Mouse (Mus musculus) CH12.LX (cell line): ENCODE measurements at regions not wholly inside any gene's neighbourhood (a gene's known extent, or its start where the extent isn't known, plus 50 kb on each side); places are given as distances from the start of the nearest gene placed in this dataset.

Experiments used
- DNase-seq: peaks from one replicate; pipeline ENCODE4 v3.0.0-alpha.2; 2013; ENCODE audit errors: extremely low read depth
- H3K27ac ChIP-seq: 2 replicates; pipeline ENCODE4 v1.5.1; 2012; ENCODE audit warnings: low read depth, mild to moderate bottlenecking, control low read depth, moderate library complexity; ENCODE audit not compliant: insufficient read depth
- H3K27me3 ChIP-seq: replicated peaks from 2 replicates; pipeline ENCODE3; 2012; ENCODE audit warnings: inconsistent platforms
- H3K36me3 ChIP-seq, 2 experiments: replicated peaks in 1 of 2; 2 replicates each; pipeline versions ENCODE3 to v1.6.1; 2012; ENCODE audit warnings: inconsistent platforms in 1 of 2, low read length in 1 of 2, mild to moderate bottlenecking in 1 of 2, mixed read lengths in 1 of 2, moderate library complexity in 1 of 2; ENCODE audit not compliant: control insufficient read depth in 1 of 2, insufficient read depth in 1 of 2
- H3K4me1 ChIP-seq, 2 experiments: 2 replicates each; pipeline ENCODE4 v1.6.1; 2012; ENCODE audit warnings: inconsistent platforms in 1 of 2, moderate library complexity in 1 of 2; ENCODE audit not compliant: insufficient read depth in 2 of 2, control insufficient read depth in 1 of 2
- H3K4me2 ChIP-seq: 2 replicates; pipeline ENCODE4 v1.6.1; 2012; ENCODE audit warnings: low read depth, mild to moderate bottlenecking, control low read depth; ENCODE audit not compliant: poor library complexity, insufficient read depth, severe bottlenecking
- H3K4me3 ChIP-seq, 3 experiments: fragments of 150-350 bp in 1 of 3; sonication (generic) in 1 of 3; replicated peaks in 1 of 3; 2 replicates each; pipeline versions ENCODE3 to v1.5.1; 2011 to 2012; ENCODE audit warnings: low read depth in 2 of 3, low read length in 2 of 3, mild to moderate bottlenecking in 2 of 3, moderate library complexity in 2 of 3, control low read depth in 1 of 3, improper control_type of control experiment in 1 of 3, inconsistent platforms in 1 of 3, mixed read lengths in 1 of 3; ENCODE audit not compliant: poor library complexity in 1 of 3
- H3K79me2 ChIP-seq: replicated peaks from 2 replicates; pipeline ENCODE4 v1.6.1; 2012; ENCODE audit warnings: mild to moderate bottlenecking, moderate library complexity; ENCODE audit not compliant: control insufficient read depth, poor library complexity, insufficient read depth, severe bottlenecking; ENCODE audit errors: extremely low read depth
- H3K9ac ChIP-seq: 2 replicates; pipeline ENCODE4 v1.6.1; 2012; ENCODE audit warnings: low read depth, mild to moderate bottlenecking, control low read depth, moderate library complexity; ENCODE audit not compliant: insufficient read depth
- H3K9me3 ChIP-seq: replicated peaks from 2 replicates; pipeline ENCODE3; 2012; ENCODE audit warnings: low read length, inconsistent platforms, mixed read lengths
- BHLHE40 ChIP-seq: IDR thresholded peaks from 2 replicates; pipeline ENCODE4 v1.6.1; 2011; ENCODE audit warnings: mild to moderate bottlenecking, low read depth, low read length, improper control_type of control experiment
- CHD2 ChIP-seq: IDR thresholded peaks from 2 replicates; pipeline ENCODE4 v1.6.1; 2011; ENCODE audit warnings: low read length, improper control_type of control experiment
- CTCF ChIP-seq, 2 experiments: IDR thresholded peaks in 1 of 2; conservative IDR thresholded peaks in 1 of 2; 2 replicates each; pipeline ENCODE4 v1.5.1; 2011 to 2012; ENCODE audit warnings: low read depth in 2 of 2, low read length in 2 of 2, improper control_type of control experiment in 1 of 2, inconsistent platforms in 1 of 2, mild to moderate bottlenecking in 1 of 2, moderate library complexity in 1 of 2
- ELF1 ChIP-seq: IDR thresholded peaks from 2 replicates; pipeline ENCODE4 v1.6.1; 2014; ENCODE audit warnings: low read depth, mild to moderate bottlenecking, inconsistent platforms, low read length, improper control_type of control experiment
- ETS1 ChIP-seq: conservative IDR thresholded peaks from 2 replicates; pipeline ENCODE4 v1.6.1; 2012; ENCODE audit warnings: low read depth, mild to moderate bottlenecking, inconsistent platforms, low read length, improper control_type of control experiment, moderate library complexity
- GABPA ChIP-seq: IDR thresholded peaks from 2 replicates; pipeline ENCODE4 v1.6.1; 2012; ENCODE audit warnings: low read depth, low read length, improper control_type of control experiment, inconsistent platforms; ENCODE audit not compliant: insufficient replicate concordance
- HCFC1 ChIP-seq: IDR thresholded peaks from 2 replicates; pipeline ENCODE4 v1.6.1; 2012; ENCODE audit warnings: low read depth, mild to moderate bottlenecking, inconsistent platforms, low read length, improper control_type of control experiment
- IRF4 ChIP-seq: IDR thresholded peaks from 2 replicates; pipeline ENCODE4 v1.6.1; 2014; ENCODE audit warnings: low read depth, mild to moderate bottlenecking, inconsistent platforms, low read length, improper control_type of control experiment
- JUN ChIP-seq: IDR thresholded peaks from 2 replicates; pipeline ENCODE4 v1.6.1; 2011; ENCODE audit warnings: low read depth, mild to moderate bottlenecking, low read length, improper control_type of control experiment, moderate library complexity; ENCODE audit not compliant: insufficient read depth
- JUND ChIP-seq: conservative IDR thresholded peaks from 2 replicates; pipeline ENCODE4 v1.6.1; 2011; ENCODE audit warnings: low read depth, low read length, improper control_type of control experiment
- MAFK ChIP-seq: IDR thresholded peaks from 2 replicates; pipeline ENCODE4 v1.6.1; 2011; ENCODE audit warnings: low read length, improper control_type of control experiment; ENCODE audit not compliant: insufficient replicate concordance
- MAZ ChIP-seq: IDR thresholded peaks from 2 replicates; pipeline ENCODE4 v1.6.1; 2012; ENCODE audit warnings: low read depth, mild to moderate bottlenecking, inconsistent platforms, low read length, improper control_type of control experiment, moderate library complexity
- MXI1 ChIP-seq: IDR thresholded peaks from 2 replicates; pipeline ENCODE4 v1.6.1; 2011; ENCODE audit warnings: mild to moderate bottlenecking, low read depth, low read length, improper control_type of control experiment
- MYC ChIP-seq: IDR thresholded peaks from 2 replicates; pipeline ENCODE4 v1.6.1; 2011; ENCODE audit warnings: low read depth, mild to moderate bottlenecking, improper control_type of control experiment, low read length
- NELFE ChIP-seq: IDR thresholded peaks from 2 replicates; pipeline ENCODE4 v1.6.1; 2011; ENCODE audit warnings: low read depth, low read length, improper control_type of control experiment
- NRF1 ChIP-seq: IDR thresholded peaks from 2 replicates; pipeline ENCODE4 v1.6.1; 2014; ENCODE audit warnings: low read depth, mild to moderate bottlenecking, inconsistent platforms, low read length, improper control_type of control experiment, moderate library complexity
- POLR2A ChIP-seq: IDR thresholded peaks from 2 replicates; pipeline ENCODE4 v1.6.1; 2011; ENCODE audit warnings: low read depth, mild to moderate bottlenecking, improper control_type of control experiment, low read length
- POLR2AphosphoS2 ChIP-seq: IDR thresholded peaks from 2 replicates; pipeline ENCODE4 v1.6.1; 2011; ENCODE audit warnings: low read depth, low read length, improper control_type of control experiment
- RAD21 ChIP-seq: IDR thresholded peaks from 2 replicates; pipeline ENCODE4 v1.6.1; 2011; ENCODE audit warnings: low read depth, mild to moderate bottlenecking, low read length, improper control_type of control experiment, moderate library complexity
- RCOR1 ChIP-seq: conservative IDR thresholded peaks from 2 replicates; pipeline ENCODE4 v1.6.1; 2012; ENCODE audit warnings: low read depth, mild to moderate bottlenecking, inconsistent platforms, low read length, improper control_type of control experiment
- SIN3A ChIP-seq: IDR thresholded peaks from 2 replicates; pipeline ENCODE4 v1.6.1; 2012; ENCODE audit warnings: low read length, improper control_type of control experiment, inconsistent platforms
- SMC3 ChIP-seq: IDR thresholded peaks from 2 replicates; pipeline ENCODE4 v1.6.1; 2011; ENCODE audit warnings: low read depth, low read length, improper control_type of control experiment
- UBTF ChIP-seq: IDR thresholded peaks from 2 replicates; pipeline ENCODE4 v1.6.1; 2012; ENCODE audit warnings: low read depth, mild to moderate bottlenecking, inconsistent platforms, low read length, improper control_type of control experiment, moderate library complexity
- USF1 ChIP-seq: IDR thresholded peaks from 2 replicates; pipeline ENCODE4 v1.6.1; 2014; ENCODE audit warnings: low read depth, mild to moderate bottlenecking, inconsistent platforms, low read length, improper control_type of control experiment
- ZKSCAN1 ChIP-seq: IDR thresholded peaks from 2 replicates; pipeline ENCODE4 v1.6.1; 2012; ENCODE audit warnings: low read depth, inconsistent platforms, low read length, improper control_type of control experiment, borderline replicate concordance
- ZMIZ1 ChIP-seq: IDR thresholded peaks from 2 replicates; pipeline ENCODE4 v1.6.1; 2012; ENCODE audit warnings: low read depth, mild to moderate bottlenecking, inconsistent platforms, low read length, improper control_type of control experiment
- ZNF384 ChIP-seq: IDR thresholded peaks from 2 replicates; pipeline ENCODE4 v1.6.1; 2012; ENCODE audit warnings: low read depth, low read length, improper control_type of control experiment, inconsistent platforms
- dilution Hi-C: fragments of 300-500 bp; cut with MboI; formaldehyde crosslinking; loops from 2 replicates; pipeline ENCODE4 v1.14.3; 2020; ENCODE audit warnings: low sequenced_read_pairs; ENCODE audit not compliant: extremely low pct_unique_long_range_greater_than_20kb, extremely low pct_ligation_motif_present
- in situ Hi-C: fragments of 300-500 bp; cut with MboI; formaldehyde crosslinking; loops from 3 replicates; pipeline ENCODE4 v1.14.3; 2019; ENCODE audit warnings: low sequenced_read_pairs, low pct_ligation_motif_present, low pct_unique_long_range_greater_than_20kb, mixed read lengths

- DNase-seq: no peak
- no peaks in the 10 kb centered on the region for H3K79me2 ChIP-seq
- H3K4me1 ChIP-seq: peaks cover 6 to 18% of the 10 kb centered on the region in 2 experiments
- in situ Hi-C loops: no loop called here
- H3K27me3 ChIP-seq: no peaks in the 10 kb centered on the region
- H3K36me3 ChIP-seq: no peaks in the 10 kb centered on the region
- no peak overlapping the region for H3K4me3 ChIP-seq
- H3K9ac ChIP-seq: no peak overlapping the region
- dilution Hi-C loops: no loop called here
- H3K9me3 ChIP-seq: no peaks in the 10 kb centered on the region
- no peak for TF ChIP-seq ETS1
- TF ChIP-seq JUN: no peak
- no peak for TF ChIP-seq MYC
- TF ChIP-seq ZNF384: no peak
- TF ChIP-seq POLR2A: no peak
- TF ChIP-seq NELFE: no peak
- TF ChIP-seq CHD2: no peak
- no peak for TF ChIP-seq CTCF (conservative IDR thresholded peaks at IDR 0.05 in 1 of 2, IDR thresholded peaks at IDR 0.05 in 1 of 2; ENCODE audit: low read depth in 2 of 2, low read length in 2 of 2)
- TF ChIP-seq SMC3: no peak
- no peak for TF ChIP-seq RCOR1
- TF ChIP-seq ZKSCAN1: no peak
- TF ChIP-seq IRF4: no peak
- no peak overlapping the region for H3K27ac ChIP-seq
- H3K4me2 ChIP-seq: no peak overlapping the region
These were observed 73.1 kb upstream of the Emcn start for GRCm38 (mm10) chr3:137267752-137268151.

- Histone ChIP-seq H3K4me1 (peaks cover 5 to 26% of the 10 kb centered on the region in 2 experiments), H3K27me3 (no peaks in the 10 kb centered on the region), H3K9me3 (no peaks in the 10 kb centered on the region), H3K79me2 (no peaks in the 10 kb centered on the region), H3K9ac (no peak overlapping the region), H3K4me2 (no peak overlapping the region), H3K27ac (no peak overlapping the region), H3K4me3 (no peak overlapping the region), H3K36me3 (peaks cover 9 to 39% of the 10 kb centered on the region in 2 experiments)
- dilution Hi-C loops (no loop called here), in situ Hi-C loops (no loop called here)
- no peak for DNase-seq
- TF ChIP-seq ELF1: no peak
- no peak for TF ChIP-seq HCFC1
- TF ChIP-seq MXI1: no peak
- TF ChIP-seq RCOR1: no peak
- no peak for TF ChIP-seq CTCF (conservative IDR thresholded peaks at IDR 0.05 in 1 of 2, IDR thresholded peaks at IDR 0.05 in 1 of 2; ENCODE audit: low read depth in 2 of 2, low read length in 2 of 2)
- no peak for TF ChIP-seq NRF1
- no peak for TF ChIP-seq SMC3
- no peak for TF ChIP-seq USF1
- TF ChIP-seq MAFK: no peak
- no peak for TF ChIP-seq SIN3A
- TF ChIP-seq UBTF: no peak
- no peak for TF ChIP-seq GABPA
- no peak for TF ChIP-seq POLR2AphosphoS2
- no peak for TF ChIP-seq BHLHE40
- TF ChIP-seq POLR2A: no peak
- no peak for TF ChIP-seq ZMIZ1
- TF ChIP-seq RAD21: no peak
- no peak for TF ChIP-seq MAZ
- TF ChIP-seq ZNF384: no peak
- TF ChIP-seq JUND: no peak
These were observed 65.4 kb upstream of the Emcn start for GRCm38 (mm10) chr3:137275444-137275843.
